Mouse (Mus musculus): ENCODE data around the gene Srl.

GRCm38 (mm10) chr16:4570737-4571136, 29.1 kb upstream of the Srl start:
- no peak for TF ChIP-seq CTCF (IDR thresholded peaks at IDR 0.05; ENCODE audit: borderline replicate concordance, control insufficient read depth, extremely low read depth, insufficient read depth, low read length, poor library complexity)
- no peak for TF ChIP-seq POLR2A (IDR thresholded peaks at IDR 0.05; ENCODE audit: control insufficient read depth, extremely low read depth, insufficient read depth, low read length, poor library complexity)
